Mouse (Mus musculus): ENCODE results near the gene Nfic. TPM values are rescaled to one million over a fixed set of nuclear protein-coding genes. Genes with fewer than 3 reads are reported as not detected.

Nfic gene
- polyA plus RNA-seq, 1 experiment from 2014 or later: 10.1 TPM

DNA sequence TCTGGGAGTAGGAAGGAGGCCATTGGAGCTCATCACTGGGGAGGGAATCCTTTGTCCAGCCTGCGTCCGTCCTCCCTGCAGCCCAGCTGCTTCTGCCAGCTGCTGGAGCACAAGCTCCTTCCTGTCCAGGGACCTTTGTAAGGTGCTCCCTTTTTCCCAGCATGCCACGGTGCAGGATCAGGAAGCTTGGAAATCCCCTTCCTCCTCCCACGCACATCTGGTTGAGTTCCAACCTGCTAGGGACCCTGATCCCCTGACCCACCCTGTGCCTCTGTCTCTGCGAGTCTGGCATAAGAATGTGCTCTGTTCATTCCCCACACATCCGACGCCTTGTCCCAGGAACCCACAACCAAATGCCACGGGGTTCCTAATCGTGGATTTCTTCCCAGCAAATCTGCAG is 44.5 kb downstream of the Nfic start:
- Histone ChIP-seq H3K36me3 (0 out of 2 replicates have a peak, but pooled peaks cover 6% of the 10 kb centered on the region), H3K27me3 (replicated peaks) (peaks cover 35% of the 10 kb centered on the region), H3K4me1 (peaks cover 94% of the 10 kb centered on the region), H3K9ac (no peak overlapping the region), H3K4me2 (peak overlapping the region; percentile 50), H3K27ac (peak overlapping the region; percentile 52), H3K4me3 (no peak overlapping the region), H3K9me3 (replicated peaks) (no peaks in the 10 kb centered on the region)
- no peak for ATAC-seq
- WGBS (ENCODE audit: insufficient replicate concordance): 73% methylated on average over 9 of the region's 9 CpGs

DNA sequence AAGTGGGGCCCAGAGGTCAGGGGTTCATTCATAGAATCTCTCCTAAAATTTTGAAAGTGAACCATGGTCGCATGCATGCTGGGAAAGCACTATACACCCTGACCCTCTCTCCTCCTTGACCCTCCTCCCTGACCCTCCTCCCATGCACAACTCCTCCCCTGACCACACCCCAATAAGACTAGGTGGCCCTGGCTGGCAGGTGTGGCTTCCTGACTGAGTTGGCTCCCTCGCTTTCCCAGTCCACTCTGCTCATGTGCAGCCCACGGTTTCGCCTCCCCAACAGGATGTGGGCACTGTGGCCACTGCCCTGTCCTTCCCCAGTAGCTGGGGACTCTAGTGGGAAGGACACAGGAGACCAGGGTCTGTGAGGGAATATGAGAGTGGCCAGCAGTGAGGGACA is 45.1 kb downstream of the Nfic start:
- no peak overlapping the region; the same call in 1 of the 2 replicates for H3K4me3 ChIP-seq
- no peak for ATAC-seq
- H3K4me1 ChIP-seq: peaks cover 94% of the 10 kb centered on the region

DNA sequence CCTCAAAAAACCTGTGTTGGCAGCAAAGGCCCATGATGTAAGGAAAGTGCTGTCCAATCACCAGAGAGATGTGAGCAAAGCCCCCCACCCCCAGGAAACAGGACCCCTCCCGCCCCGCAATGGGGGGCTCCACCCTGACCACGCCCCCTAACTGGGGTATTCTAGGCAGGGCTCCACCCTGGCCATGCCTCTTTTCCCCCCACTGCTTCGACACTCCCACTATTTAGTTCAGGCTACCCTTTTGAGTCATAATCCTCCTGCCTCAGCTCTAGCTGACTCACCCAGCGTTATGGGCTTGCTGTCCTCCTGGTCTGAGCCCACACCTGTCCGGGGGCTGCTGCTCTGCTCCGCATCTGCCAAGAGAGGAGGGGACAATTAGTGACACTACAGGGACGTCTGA is 46.1 kb downstream of the Nfic start:
- WGBS (ENCODE audit: insufficient replicate concordance): 11% methylated on average over 8 of the region's 8 CpGs
- ATAC-seq: no peak
- Histone ChIP-seq H3K36me3 (peaks cover 17% of the 10 kb centered on the region; the same call in 1 of the 2 replicates), H3K27ac (peak overlapping the region; percentile 42), H3K4me3 (no peak overlapping the region), H3K9ac (0 out of 2 replicates have a peak overlapping the region, but pooled peaks have one; percentile 8), H3K9me3 (replicated peaks) (no peaks in the 10 kb centered on the region), H3K4me2 (peak overlapping the region; percentile 50), H3K27me3 (replicated peaks) (peaks cover 50% of the 10 kb centered on the region), H3K4me1 (peaks cover 94% of the 10 kb centered on the region)

More for the DNA sequence above, 45.1 kb downstream of the Nfic start:
- Histone ChIP-seq H3K4me2 (peak overlapping the region; percentile 50), H3K9me3 (replicated peaks) (no peaks in the 10 kb centered on the region), H3K27me3 (replicated peaks) (peaks cover 41% of the 10 kb centered on the region), H3K36me3 (0 out of 2 replicates have a peak, but pooled peaks cover 12% of the 10 kb centered on the region), H3K9ac (0 out of 2 replicates have a peak overlapping the region, but pooled peaks have one; percentile 8), H3K27ac (peak overlapping the region; percentile 52; the same call in 1 of the 2 replicates)
- 27% methylated on average over 4 of the region's 4 CpGs for WGBS (ENCODE audit: insufficient replicate concordance)

DNA sequence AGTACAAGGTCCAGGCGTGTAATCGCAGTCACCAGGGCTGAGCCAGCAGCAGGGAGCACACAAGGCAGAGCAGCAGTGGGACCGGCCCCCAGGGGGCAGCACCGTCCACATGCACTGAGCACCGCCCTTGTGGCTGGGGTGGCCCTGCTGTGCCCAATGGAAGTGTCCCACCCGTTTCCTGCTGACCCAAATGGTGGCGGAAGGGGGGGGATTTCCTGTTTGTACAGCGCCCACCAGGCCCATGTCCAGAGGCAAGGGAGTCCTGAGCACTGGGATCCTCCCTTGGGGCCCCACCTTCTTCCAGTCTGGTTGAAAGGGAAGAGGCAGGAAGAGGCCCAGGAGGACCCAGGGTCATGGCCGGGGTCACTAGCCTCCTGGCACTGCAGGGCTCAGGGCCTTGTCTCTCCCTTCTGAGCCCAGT is 46.6 kb downstream of the Nfic start:
- H3K4me3 ChIP-seq: no peak overlapping the region
- WGBS (ENCODE audit: insufficient replicate concordance): 4% methylated on average over 8 of the region's 9 CpGs
- ATAC-seq: peak; percentile 67
- no peaks in the 10 kb centered on the region for H3K9me3 ChIP-seq (replicated peaks)
- peaks cover 19% of the 10 kb centered on the region; the same call in 1 of the 2 replicates for H3K36me3 ChIP-seq
- peaks cover 54% of the 10 kb centered on the region for H3K27me3 ChIP-seq (replicated peaks)
- no peak overlapping the region for H3K9ac ChIP-seq
- H3K27ac ChIP-seq: peak overlapping the region; percentile 42
- peak overlapping the region; percentile 50 for H3K4me2 ChIP-seq
- H3K4me1 ChIP-seq: peaks cover 94% of the 10 kb centered on the region

GRCm38 (mm10) chr10:81408424-81408729 is 47.1 kb downstream of the Nfic start:
- Histone ChIP-seq H3K27me3 (replicated peaks) (peaks cover 58% of the 10 kb centered on the region), H3K27ac (peak overlapping the region; percentile 42), H3K9me3 (replicated peaks) (no peaks in the 10 kb centered on the region), H3K4me3 (no peak overlapping the region), H3K36me3 (peaks cover 19% of the 10 kb centered on the region; the same call in 1 of the 2 replicates), H3K4me2 (peak overlapping the region; percentile 50), H3K4me1 (peaks cover 92% of the 10 kb centered on the region), H3K9ac (no peak overlapping the region)
- peak; percentile 3; the same call in 1 of the 2 replicates for ATAC-seq
- WGBS (ENCODE audit: insufficient replicate concordance): 27% methylated on average over 13 of the region's 13 CpGs

DNA sequence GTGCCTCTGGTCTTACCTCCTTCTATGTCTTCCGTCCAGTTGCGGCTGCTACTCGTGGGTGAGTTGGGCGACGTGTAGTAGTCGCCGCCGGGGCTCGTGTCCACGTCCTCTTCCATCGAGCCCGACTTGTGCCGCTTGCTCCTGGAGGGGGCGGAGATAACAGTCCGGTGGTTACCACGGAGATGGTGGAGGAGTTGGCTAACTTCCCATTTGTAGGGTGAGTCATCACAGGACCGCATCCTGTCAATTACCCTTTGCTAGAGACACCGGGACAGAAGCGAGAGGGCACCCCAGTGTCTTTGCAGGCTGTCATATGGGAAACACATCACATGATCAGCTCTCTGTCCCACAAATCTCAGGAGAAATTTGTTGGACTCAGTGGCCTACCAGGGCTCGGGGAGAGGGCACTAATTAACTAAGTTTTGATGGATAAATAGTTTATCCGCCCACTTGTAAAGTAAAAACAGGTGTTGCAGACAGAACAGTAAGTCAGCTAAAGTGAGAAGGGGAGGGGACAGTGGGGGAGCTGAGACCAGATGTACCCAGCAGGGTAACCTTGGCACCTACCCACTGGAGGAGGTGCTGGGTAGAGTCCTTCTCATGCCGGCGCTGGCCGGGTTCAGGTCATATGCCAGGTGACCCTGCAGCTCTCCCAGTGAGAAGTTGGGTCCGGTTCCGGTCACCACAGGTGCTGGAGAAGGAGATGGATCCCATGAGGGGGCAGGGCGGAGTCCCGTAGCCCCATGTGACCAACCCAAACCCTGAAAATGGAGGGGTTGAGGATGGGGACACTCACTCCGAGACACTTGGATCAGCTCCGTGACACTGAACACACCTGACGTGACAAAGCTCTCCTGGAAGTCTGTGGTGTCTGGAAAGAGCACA is 47.7 kb downstream of the Nfic start:
- peaks cover 92% of the 10 kb centered on the region for H3K4me1 ChIP-seq
- H3K9ac ChIP-seq: no peak overlapping the region
- peak overlapping the region; percentile 42 for H3K27ac ChIP-seq
- WGBS (ENCODE audit: insufficient replicate concordance): 16% methylated on average over 31 of the region's 31 CpGs
- peaks cover 64% of the 10 kb centered on the region for H3K27me3 ChIP-seq (replicated peaks)
- ATAC-seq: no peak
- peak overlapping the region; percentile 50 for H3K4me2 ChIP-seq
- peak overlapping the region; percentile 28 for H3K4me3 ChIP-seq
- H3K9me3 ChIP-seq (replicated peaks): no peaks in the 10 kb centered on the region
- peaks cover 19% of the 10 kb centered on the region; the same call in 1 of the 2 replicates for H3K36me3 ChIP-seq

DNA sequence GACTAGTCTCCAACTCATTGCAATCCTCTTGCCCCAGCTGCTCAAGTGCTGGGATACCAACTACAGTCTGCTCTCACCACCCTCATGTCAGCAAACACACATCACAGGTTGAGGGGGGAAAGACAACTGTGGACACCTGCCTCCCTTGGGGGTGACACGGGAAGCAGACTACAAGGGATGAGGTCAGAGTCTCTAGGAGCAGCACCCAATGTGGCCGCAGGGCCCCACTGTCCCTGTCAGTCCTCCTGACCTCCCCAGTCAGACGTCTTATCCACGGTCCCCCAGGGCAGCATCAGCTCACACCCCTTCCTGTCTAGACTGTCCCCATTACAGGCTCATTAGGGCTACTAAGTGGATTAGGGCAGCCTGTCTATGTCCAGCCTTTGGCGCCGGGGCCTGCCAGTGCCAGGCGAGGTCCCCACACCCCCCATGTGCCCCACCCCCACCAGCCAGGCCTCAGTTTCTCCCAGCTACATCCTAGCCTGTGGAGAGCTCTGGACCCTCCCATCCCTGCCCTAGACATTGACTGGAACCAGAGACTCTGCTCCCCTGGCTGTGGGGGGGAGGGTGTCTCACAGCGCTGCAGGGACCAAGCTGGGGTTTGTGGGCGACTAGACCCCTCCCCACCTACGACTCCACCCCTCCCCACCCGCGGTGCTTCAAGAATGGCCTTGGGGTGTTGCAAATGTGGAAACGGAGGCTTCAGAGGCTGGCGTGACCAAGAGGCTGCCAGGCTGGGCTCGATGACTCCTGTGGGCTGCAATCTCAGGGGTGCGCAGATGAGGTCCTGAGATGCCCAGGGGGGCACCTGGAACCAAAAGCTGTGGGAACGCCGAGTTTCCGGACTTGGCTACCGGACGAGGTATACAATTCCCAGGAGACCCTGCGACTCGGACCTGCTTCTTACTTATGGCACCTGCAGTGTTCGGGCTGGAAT is 48.7 kb downstream of the Nfic start:
- Histone ChIP-seq H3K9ac (no peak overlapping the region; the same call in 1 of the 2 replicates), H3K4me2 (peak overlapping the region; percentile 50), H3K36me3 (peaks cover 19% of the 10 kb centered on the region; the same call in 1 of the 2 replicates), H3K4me1 (peaks cover 92% of the 10 kb centered on the region), H3K27me3 (replicated peaks) (peaks cover 70% of the 10 kb centered on the region), H3K27ac (no peak overlapping the region), H3K4me3 (peak overlapping the region; percentile 28), H3K9me3 (replicated peaks) (no peaks in the 10 kb centered on the region)
- ATAC-seq: no peak
- 19% methylated on average over 24 of the region's 24 CpGs for WGBS (ENCODE audit: insufficient replicate concordance)

DNA sequence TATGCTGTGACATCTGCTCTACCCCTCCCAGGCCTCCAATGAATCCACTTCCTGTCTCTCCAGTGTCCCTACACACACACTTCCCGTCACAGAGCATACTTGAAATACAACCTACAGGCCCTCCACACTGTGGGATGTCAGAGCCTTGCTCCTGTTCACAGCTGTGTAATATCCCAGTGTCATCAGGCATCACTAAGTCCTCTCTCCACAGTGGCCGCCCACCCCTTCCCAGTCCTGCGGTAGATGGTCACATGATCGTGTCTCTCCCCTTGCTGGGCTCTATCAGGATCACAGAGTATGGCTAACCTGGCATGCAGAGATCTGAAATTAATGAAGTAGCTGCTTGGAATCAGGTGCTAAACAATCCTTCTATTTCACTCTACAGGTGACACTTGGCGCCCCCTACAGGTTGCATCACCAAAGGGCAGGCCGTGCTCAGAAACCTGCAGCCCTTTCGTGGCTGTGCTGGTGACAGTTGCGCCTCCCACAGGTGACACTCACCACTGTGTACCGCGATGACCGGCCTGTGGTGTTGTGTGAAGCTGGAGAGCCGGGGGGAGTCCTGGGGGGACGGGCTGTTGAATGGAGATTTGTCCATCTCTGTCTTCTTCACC is 49.7 kb downstream of the Nfic start:
- Histone ChIP-seq H3K9me3 (replicated peaks) (no peaks in the 10 kb centered on the region), H3K9ac (no peak overlapping the region), H3K27me3 (replicated peaks) (peaks cover 70% of the 10 kb centered on the region), H3K4me2 (no peak overlapping the region), H3K36me3 (peaks cover 22% of the 10 kb centered on the region), H3K27ac (no peak overlapping the region), H3K4me3 (no peak overlapping the region), H3K4me1 (peaks cover 91% of the 10 kb centered on the region)
- WGBS (ENCODE audit: insufficient replicate concordance): 36% methylated on average over 13 of the region's 13 CpGs
- ATAC-seq: no peak

DNA sequence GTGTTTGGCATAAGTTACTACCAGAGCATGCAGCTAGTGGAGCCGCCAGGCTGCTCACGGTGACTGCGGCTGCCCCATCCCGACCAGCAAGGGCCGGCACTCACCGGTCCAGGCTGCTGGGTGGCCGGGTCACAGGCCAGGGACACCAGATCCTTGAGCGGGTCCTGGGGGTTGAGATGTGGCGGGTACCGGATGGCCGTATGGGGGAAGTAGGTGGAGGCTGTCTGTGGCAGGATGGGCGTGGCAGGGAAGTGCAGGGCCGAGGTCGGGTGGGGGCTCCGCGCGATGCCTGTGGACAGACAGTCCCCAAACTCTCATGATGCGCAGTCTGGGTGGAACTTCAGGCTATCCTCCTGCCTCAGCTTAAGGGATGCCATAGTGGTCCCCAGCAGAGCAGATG is 50.7 kb downstream of the Nfic start:
- no peaks in the 10 kb centered on the region for H3K9me3 ChIP-seq (replicated peaks)
- ATAC-seq: no peak
- no peak overlapping the region for H3K4me3 ChIP-seq
- peaks cover 32% of the 10 kb centered on the region for H3K36me3 ChIP-seq
- no peak overlapping the region for H3K9ac ChIP-seq
- 0 out of 2 replicates have a peak overlapping the region, but pooled peaks have one; percentile 2 for H3K4me2 ChIP-seq
- peaks cover 79% of the 10 kb centered on the region for H3K27me3 ChIP-seq (replicated peaks)
- WGBS (ENCODE audit: insufficient replicate concordance): 30% methylated on average over 18 of the region's 18 CpGs
- H3K4me1 ChIP-seq: peaks cover 82% of the 10 kb centered on the region
- no peak overlapping the region for H3K27ac ChIP-seq

DNA sequence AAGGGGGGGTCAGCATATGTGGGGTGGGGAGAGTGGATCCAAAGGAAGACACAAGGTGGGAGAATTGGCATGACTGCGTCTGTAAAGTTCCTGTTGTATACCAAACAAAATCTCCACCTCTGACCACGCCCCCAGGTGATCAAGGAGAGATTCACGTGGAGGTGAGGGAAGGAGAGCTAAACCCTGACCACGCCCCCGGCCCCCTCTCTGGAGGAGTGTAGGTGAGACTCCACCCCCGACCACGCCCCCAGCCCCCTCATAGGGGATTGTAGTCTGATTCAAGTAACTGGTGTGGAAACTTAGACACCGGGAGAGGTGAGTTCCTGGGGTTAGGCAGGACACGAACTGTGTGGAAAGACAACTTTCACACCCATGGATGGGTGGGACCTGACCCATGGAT is 51.4 kb downstream of the Nfic start:
- Histone ChIP-seq H3K27me3 (replicated peaks) (peaks cover 75% of the 10 kb centered on the region), H3K9ac (no peak overlapping the region), H3K4me2 (no peak overlapping the region), H3K9me3 (replicated peaks) (no peaks in the 10 kb centered on the region), H3K4me1 (peaks cover 75% of the 10 kb centered on the region), H3K36me3 (peaks cover 37% of the 10 kb centered on the region), H3K27ac (no peak overlapping the region), H3K4me3 (no peak overlapping the region)
- no peak for ATAC-seq
- WGBS (ENCODE audit: insufficient replicate concordance): 26% methylated on average over 9 of the region's 9 CpGs

DNA sequence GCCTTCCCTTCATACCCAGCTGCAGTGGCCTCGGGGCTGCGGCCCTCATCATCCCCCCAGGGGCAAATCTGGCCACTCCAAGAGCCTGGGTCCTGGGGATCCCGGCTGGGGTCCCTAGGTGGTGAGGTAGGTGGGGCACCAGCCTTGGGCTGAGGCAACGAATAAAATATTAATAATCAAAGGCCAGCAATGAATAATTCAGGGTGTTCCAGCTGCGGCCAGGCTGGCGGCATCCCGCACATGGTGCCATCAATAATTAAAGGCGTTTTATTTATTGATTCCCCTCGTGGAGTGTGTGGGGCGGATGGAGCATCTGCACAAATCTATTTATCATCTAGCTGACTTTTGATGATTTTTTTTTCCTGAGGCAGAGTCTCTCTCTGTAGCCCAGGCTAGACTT is 51.9 kb downstream of the Nfic start:
- 71% methylated on average over 10 of the region's 10 CpGs for WGBS (ENCODE audit: insufficient replicate concordance)
- peaks cover 70% of the 10 kb centered on the region for H3K4me1 ChIP-seq
- ATAC-seq: no peak
- H3K4me2 ChIP-seq: no peak overlapping the region
- H3K9me3 ChIP-seq (replicated peaks): no peaks in the 10 kb centered on the region
- H3K36me3 ChIP-seq: peaks cover 37% of the 10 kb centered on the region
- H3K9ac ChIP-seq: no peak overlapping the region
- H3K4me3 ChIP-seq: no peak overlapping the region
- H3K27ac ChIP-seq: no peak overlapping the region; the same call in 1 of the 2 replicates
- peaks cover 70% of the 10 kb centered on the region for H3K27me3 ChIP-seq (replicated peaks)
